Mouse (Mus musculus): ENCODE results near the gene Apbb2.

GRCm38 (mm10) chr5:66528567-66528966, 90.0 kb downstream of the Apbb2 start:
- TF ChIP-seq CTCF (IDR thresholded peaks at IDR 0.05; ENCODE audit: low read depth) (no peak), EP300 (IDR thresholded peaks at IDR 0.05; ENCODE audit: low read depth) (no peak)

Measured in heart, postnatal 0 days (tissue).